Mouse (Mus musculus) CD4-positive naive resting alpha-beta T cell, adult 57 days (primary cell): Measurements from ENCODE around the gene Olfr768. TPM values are rescaled to one million over a fixed set of nuclear protein-coding genes. Genes with fewer than 3 reads are reported as not detected.

Source experiments
- total RNA-seq: library from RNA; stranded (reverse); gene quantifications from one replicate; pipeline ENCODE4 v1.2.4, GENCODE M21; 2023

Gene Olfr768
- total RNA-seq = not detected

DNA sequence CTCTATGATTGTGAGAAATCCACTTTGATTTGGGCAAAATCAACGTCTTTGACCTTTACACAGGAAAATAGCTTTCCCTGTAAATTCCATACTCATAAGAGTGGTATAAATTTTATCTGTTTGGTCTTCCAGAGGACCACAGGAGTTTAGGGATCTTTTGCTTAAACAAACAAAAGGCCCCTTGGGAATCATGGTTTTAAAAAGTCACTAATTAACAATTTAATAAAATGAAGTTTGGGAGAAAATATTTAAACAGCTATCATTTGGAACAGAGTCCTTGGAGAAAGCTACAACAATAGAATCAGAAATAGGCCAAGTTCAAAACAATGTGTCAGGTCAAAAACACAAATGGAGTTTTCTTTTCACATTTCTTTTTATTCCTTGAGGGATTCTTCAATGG, at the start of gene Olfr768:
Gene Olfr768, minus strand, starts transcription at position 101 of the 400 bp plus-strand sequence.

DNA sequence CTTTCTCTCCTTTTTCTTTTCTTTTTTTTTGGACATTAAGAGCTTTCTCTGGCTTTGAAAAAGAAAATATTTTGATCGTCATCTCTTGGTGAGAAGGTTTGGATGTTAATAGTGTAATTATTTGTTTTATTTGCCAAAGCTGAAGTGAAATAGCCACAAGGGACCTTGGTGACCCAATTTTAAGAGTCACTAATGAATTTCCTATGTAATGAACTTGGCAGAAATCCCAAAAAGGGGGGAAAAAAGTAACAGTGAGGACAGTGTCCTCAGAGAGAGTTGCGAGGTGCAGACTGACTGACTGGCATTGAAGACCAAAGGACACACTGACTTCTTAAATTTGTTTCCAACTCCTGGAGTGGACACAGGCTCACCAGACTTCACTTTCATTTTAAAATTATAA, 39.7 kb upstream of the Olfr768 start, which contains the start of gene Olfr770:
Gene Olfr770, minus strand, starts transcription at position 101 of the 400 bp plus-strand sequence.

DNA sequence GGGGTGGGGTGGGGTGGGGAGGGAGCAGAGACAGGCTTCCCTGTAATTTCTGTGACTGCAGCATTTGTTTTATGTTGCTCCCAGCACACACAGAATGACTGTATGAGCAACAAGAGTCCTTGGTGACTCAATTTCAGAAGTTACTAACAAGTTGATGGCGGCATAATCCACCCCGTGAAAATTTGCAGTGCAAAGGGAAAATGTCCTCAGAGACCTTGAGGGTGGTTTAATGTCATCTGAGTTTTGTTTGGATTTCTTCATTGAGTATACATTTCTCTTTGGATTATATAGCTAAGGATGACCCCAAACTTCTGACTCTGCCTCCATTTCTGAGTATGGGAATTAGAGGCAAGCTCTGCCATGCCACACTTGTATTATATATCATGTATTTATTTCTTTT, 18.6 kb upstream of the Olfr768 start, which contains the start of gene Olfr769:
Gene Olfr769, minus strand, starts transcription at position 101 of the 400 bp plus-strand sequence.

GRCm38 (mm10) chr10:129082810-129083209, 16.4 kb downstream of the Olfr768 start, which contains the start of gene Olfr767:
Olfr767 (minus strand) TSS chr10:129082910.

GRCm38 (mm10) chr10:129068877-129069276, 30.3 kb downstream of the Olfr768 start, which contains the start of gene Olfr766-ps1:
Olfr766-ps1 (minus strand) TSS chr10:129068977.

GRCm38 (mm10) chr10:129049898-129050297, 49.3 kb downstream of the Olfr768 start, which contains the start of gene Olfr765:
Olfr765 (minus strand) TSS chr10:129049998.

Other genes starting within 250 kb of the Olfr768 start
- gene Gdf11, start 207.7 kb downstream of the Olfr768 start, total RNA-seq = 11.5 TPM
- 2.3 TPM for gene Cd63, start 198.4 kb downstream of the Olfr768 start, total RNA-seq
- 12.7 TPM for gene Rdh5, start 176.5 kb downstream of the Olfr768 start, total RNA-seq
- 54.9 TPM for gene Bloc1s1, start 175.3 kb downstream of the Olfr768 start, total RNA-seq
- gene Itga7, start 165.6 kb downstream of the Olfr768 start, total RNA-seq = 8.2 TPM
- gene Mettl7b, start 138.4 kb downstream of the Olfr768 start, total RNA-seq = not detected
- gene Olfr9, start 109.9 kb downstream of the Olfr768 start, total RNA-seq = 2.8 TPM
- not detected for gene Olfr763, start 88.6 kb downstream of the Olfr768 start, total RNA-seq
- not detected for gene Olfr764-ps1, start 59.5 kb downstream of the Olfr768 start, total RNA-seq
- gene Olfr765, start 49.4 kb downstream of the Olfr768 start, total RNA-seq = not detected
- gene Olfr766-ps1, start 30.4 kb downstream of the Olfr768 start, total RNA-seq = not detected
- gene Olfr767, start 16.5 kb downstream of the Olfr768 start, total RNA-seq = not detected
- not detected for gene Olfr769, start 18.5 kb upstream of the Olfr768 start, total RNA-seq
- not detected for gene Olfr770, start 39.6 kb upstream of the Olfr768 start, total RNA-seq
- gene Olfr771, start 65.4 kb upstream of the Olfr768 start, total RNA-seq = not detected
- not detected for gene Olfr772, start 78.5 kb upstream of the Olfr768 start, total RNA-seq
- not detected for gene Olfr773, start 88.0 kb upstream of the Olfr768 start, total RNA-seq
- gene Olfr774, start 136.8 kb upstream of the Olfr768 start, total RNA-seq = not detected
- gene Olfr775, start 149.0 kb upstream of the Olfr768 start, total RNA-seq = not detected
- not detected for gene Olfr776, start 159.8 kb upstream of the Olfr768 start, total RNA-seq
- gene Olfr777, start 172.1 kb upstream of the Olfr768 start, total RNA-seq = not detected
- gene Olfr780, start 218.7 kb upstream of the Olfr768 start, total RNA-seq = not detected
- gene Olfr781, start 229.5 kb upstream of the Olfr768 start, total RNA-seq = not detected
- not detected for gene Olfr782, start 249.5 kb upstream of the Olfr768 start, total RNA-seq